Mouse (Mus musculus) MEL (cell line): ENCODE data around the gene Itga11. TPM values are rescaled to one million over a fixed set of nuclear protein-coding genes. Genes with fewer than 3 reads are reported as not detected.

Source experiments
- DNase-seq: peaks from one replicate; pipeline ENCODE4 v3.0.0; 2011; ENCODE audit warnings: low read depth, low spot score
- H3K27ac ChIP-seq: 2 replicates; pipeline ENCODE4 v1.5.1; 2012; ENCODE audit warnings: low read depth, mild to moderate bottlenecking, control low read depth, low read length, moderate library complexity; ENCODE audit not compliant: control insufficient read depth
- H3K27me3 ChIP-seq, 2 experiments: fragments of 150-350 bp in 1 of 2; sonication (generic) in 1 of 2; 2 replicates each; pipeline ENCODE4 v1.6.1; 2012; ENCODE audit warnings: low read length in 2 of 2, mild to moderate bottlenecking in 2 of 2, improper control_type of control experiment in 1 of 2, moderate library complexity in 1 of 2; ENCODE audit not compliant: insufficient read depth in 2 of 2, control insufficient read depth in 1 of 2
- H3K36me3 ChIP-seq, 2 experiments: 2 replicates each; pipeline ENCODE4 v1.6.1; 2012 to 2014; ENCODE audit warnings: low read length in 2 of 2, improper control_type of control experiment in 1 of 2, inconsistent platforms in 1 of 2, mild to moderate bottlenecking in 1 of 2; ENCODE audit not compliant: insufficient read depth in 2 of 2, control insufficient read depth in 1 of 2
- H3K4me1 ChIP-seq, 2 experiments: fragments of 150-350 bp in 1 of 2; sonication (generic) in 1 of 2; 2 replicates each; pipeline ENCODE4 v1.6.1; 2012; ENCODE audit warnings: low read length in 2 of 2, improper control_type of control experiment in 1 of 2, mild to moderate bottlenecking in 1 of 2; ENCODE audit not compliant: insufficient read depth in 2 of 2, control insufficient read depth in 1 of 2
- H3K4me3 ChIP-seq, 2 experiments: fragments of 150-350 bp in 1 of 2; sonication (generic) in 1 of 2; 2 replicates each; pipeline ENCODE4 v1.5.1; 2012; ENCODE audit warnings: low read depth in 2 of 2, low read length in 2 of 2, mild to moderate bottlenecking in 2 of 2, moderate library complexity in 2 of 2, control low read depth in 1 of 2, improper control_type of control experiment in 1 of 2; ENCODE audit not compliant: control insufficient read depth in 1 of 2, insufficient read depth in 1 of 2
- H3K79me2 ChIP-seq: 2 replicates; pipeline ENCODE4 v1.6.1; 2012; ENCODE audit warnings: mild to moderate bottlenecking, low read length, moderate library complexity; ENCODE audit not compliant: control insufficient read depth, poor library complexity, insufficient read depth
- H3K9ac ChIP-seq: 2 replicates; pipeline ENCODE4 v1.6.1; 2012; ENCODE audit warnings: low read depth, mild to moderate bottlenecking, control low read depth, low read length, moderate library complexity; ENCODE audit not compliant: control insufficient read depth, poor library complexity, severe bottlenecking
- H3K9me3 ChIP-seq: fragments of 150-350 bp; sonication (generic); replicated peaks from 2 replicates; pipeline ENCODE4 v1.6.1; 2012; ENCODE audit warnings: mild to moderate bottlenecking, low read length, improper control_type of control experiment, moderate library complexity; ENCODE audit not compliant: insufficient read depth
- BHLHE40 ChIP-seq: IDR thresholded peaks from 2 replicates; pipeline ENCODE4 v1.6.1; 2012; ENCODE audit warnings: low read depth, mild to moderate bottlenecking, inconsistent platforms, low read length, improper control_type of control experiment, borderline replicate concordance
- CHD2 ChIP-seq: IDR thresholded peaks from 2 replicates; pipeline ENCODE4 v1.6.1; 2011; ENCODE audit warnings: low read length, improper control_type of control experiment
- E2F4 ChIP-seq: IDR thresholded peaks from 2 replicates; pipeline ENCODE4 v1.6.1; 2011; ENCODE audit warnings: low read depth, low read length, improper control_type of control experiment, borderline replicate concordance
- ELF1 ChIP-seq: IDR thresholded peaks from 2 replicates; pipeline ENCODE4 v1.6.1; 2014; ENCODE audit warnings: low read depth, mild to moderate bottlenecking, inconsistent platforms, low read length, improper control_type of control experiment, moderate library complexity
- EP300 ChIP-seq, 2 experiments: IDR thresholded peaks; 2 replicates each; pipeline ENCODE4 v1.6.1; 2011; ENCODE audit warnings: improper control_type of control experiment in 2 of 2, low read length in 2 of 2, low read depth in 1 of 2, mild to moderate bottlenecking in 1 of 2
- ETS1 ChIP-seq: IDR thresholded peaks from 2 replicates; pipeline ENCODE4 v1.6.1; 2012; ENCODE audit warnings: low read depth, mild to moderate bottlenecking, inconsistent platforms, low read length, improper control_type of control experiment, moderate library complexity
- GABPA ChIP-seq: IDR thresholded peaks from 2 replicates; pipeline ENCODE4 v1.6.1; 2012; ENCODE audit warnings: low read depth, mild to moderate bottlenecking, inconsistent platforms, low read length, improper control_type of control experiment, moderate library complexity
- HCFC1 ChIP-seq: IDR thresholded peaks from 2 replicates; pipeline ENCODE4 v1.6.1; 2012; ENCODE audit warnings: low read depth, mild to moderate bottlenecking, inconsistent platforms, low read length, improper control_type of control experiment, moderate library complexity
- JUND ChIP-seq: IDR thresholded peaks from 2 replicates; pipeline ENCODE4 v1.6.1; 2011; ENCODE audit warnings: low read depth, mild to moderate bottlenecking, improper control_type of control experiment, low read length
- MEF2A ChIP-seq: IDR thresholded peaks from 2 replicates; pipeline ENCODE4 v1.6.1; 2014; ENCODE audit warnings: low read depth, mild to moderate bottlenecking, inconsistent platforms, low read length, improper control_type of control experiment; ENCODE audit not compliant: poor library complexity, insufficient replicate concordance, severe bottlenecking; ENCODE audit errors: extremely low read depth
- MYB ChIP-seq: IDR thresholded peaks from 2 replicates; pipeline ENCODE4 v1.6.1; 2011; ENCODE audit warnings: mild to moderate bottlenecking, low read depth, low read length, improper control_type of control experiment
- MYC ChIP-seq: IDR thresholded peaks from 2 replicates; pipeline ENCODE4 v1.6.1; 2011; ENCODE audit warnings: low read depth, mild to moderate bottlenecking, low read length, improper control_type of control experiment, moderate library complexity
- NELFE ChIP-seq: IDR thresholded peaks from 2 replicates; pipeline ENCODE4 v1.6.1; 2011; ENCODE audit warnings: low read depth, low read length, improper control_type of control experiment
- NRF1 ChIP-seq: IDR thresholded peaks from 2 replicates; pipeline ENCODE4 v1.6.1; 2014; ENCODE audit warnings: low read depth, mild to moderate bottlenecking, inconsistent platforms, low read length, improper control_type of control experiment, moderate library complexity; ENCODE audit not compliant: poor library complexity, insufficient read depth, severe bottlenecking
- SMC3 ChIP-seq: IDR thresholded peaks from 2 replicates; pipeline ENCODE4 v1.6.1; 2011; ENCODE audit warnings: low read depth, low read length, improper control_type of control experiment
- TCF12 ChIP-seq: IDR thresholded peaks from 2 replicates; pipeline ENCODE4 v1.6.1; 2014; ENCODE audit warnings: low read depth, mild to moderate bottlenecking, inconsistent platforms, low read length, improper control_type of control experiment, moderate library complexity
- UBTF ChIP-seq: IDR thresholded peaks from 2 replicates; pipeline ENCODE4 v1.6.1; 2012; ENCODE audit warnings: low read depth, mild to moderate bottlenecking, inconsistent platforms, low read length, improper control_type of control experiment, moderate library complexity, borderline replicate concordance; ENCODE audit not compliant: insufficient read depth
- USF1 ChIP-seq: IDR thresholded peaks from 2 replicates; pipeline ENCODE4 v1.6.1; 2014; ENCODE audit warnings: low read depth, mild to moderate bottlenecking, inconsistent platforms, low read length, improper control_type of control experiment, moderate library complexity
- USF2 ChIP-seq, 2 experiments: IDR thresholded peaks; 2 replicates each; pipeline ENCODE4 v1.6.1; 2011 to 2012; ENCODE audit warnings: improper control_type of control experiment in 2 of 2, low read length in 2 of 2, borderline replicate concordance in 1 of 2, inconsistent platforms in 1 of 2, low read depth in 1 of 2, mild to moderate bottlenecking in 1 of 2; ENCODE audit not compliant: insufficient read depth in 1 of 2
- ZNF384 ChIP-seq: IDR thresholded peaks from 2 replicates; pipeline ENCODE4 v1.6.1; 2012; ENCODE audit warnings: low read depth, mild to moderate bottlenecking, inconsistent platforms, low read length, improper control_type of control experiment
- polyA plus RNA-seq, 2 experiments: library from polyadenylated mRNA; stranded (reverse) in 1 of 2; unstranded in 1 of 2; fragments of >175 nt in 1 of 2; fragments of >200 nt in 1 of 2; gene quantifications; 2 replicates each; pipeline versions ENCODE4 v1.2.1 to v1.2.4; 2012; ENCODE audit warnings: low replicate concordance in 2 of 2, low read depth in 1 of 2; ENCODE audit not compliant: insufficient read length in 2 of 2, insufficient read depth in 1 of 2, missing spikeins in 1 of 2
- total RNA-seq: library from RNA; depleted of rRNA; stranded (reverse); fragments of 300-350 nt; gene quantifications from 2 replicates; pipeline ENCODE4 v1.2.3, GENCODE M21; 2012

The Itga11 gene
- total and polyA plus RNA-seq, 3 experiments = not detected

GRCm38 (mm10) chr9:62712374-62712773, 34.7 kb downstream of the Itga11 start:
- Histone ChIP-seq H3K36me3 (no peaks in the 10 kb centered on the region), H3K4me3 (no peak overlapping the region), H3K79me2 (no peaks in the 10 kb centered on the region), H3K9ac (no peak overlapping the region), H3K27ac (no peak overlapping the region), H3K9me3 (no peaks in the 10 kb centered on the region), H3K27me3 (peaks cover 2 to 19% of the 10 kb centered on the region in 2 experiments), H3K4me1 (no peaks in the 10 kb centered on the region)
- no peak for DNase-seq
- TF ChIP-seq BHLHE40 = no peak
- no peak for TF ChIP-seq HCFC1
- no peak for TF ChIP-seq GABPA
- TF ChIP-seq MYC = no peak
- TF ChIP-seq E2F4 = no peak
- TF ChIP-seq ETS1 = no peak
- no peak for TF ChIP-seq ELF1
- TF ChIP-seq MYB = no peak
- no peak for TF ChIP-seq ZNF384
- no peak for TF ChIP-seq CHD2
- TF ChIP-seq TCF12 = no peak
- no peak for TF ChIP-seq JUND
- TF ChIP-seq MEF2A = no peak
- no peak for TF ChIP-seq USF1
- TF ChIP-seq NRF1 = no peak
- TF ChIP-seq UBTF = no peak
- no peak for TF ChIP-seq NELFE
- TF ChIP-seq SMC3 = no peak

GRCm38 (mm10) chr9:62713040-62713439, 35.4 kb downstream of the Itga11 start:
- Histone ChIP-seq H3K4me1 (no peaks in the 10 kb centered on the region), H3K79me2 (no peaks in the 10 kb centered on the region), H3K9ac (no peak overlapping the region), H3K4me3 (no peak overlapping the region)
- no peak for TF ChIP-seq USF2 (IDR thresholded peaks at IDR 0.05; ENCODE audit: borderline replicate concordance in 1 of 2, insufficient read depth in 1 of 2, low read depth in 1 of 2, low read length in 2 of 2)
- no peak for TF ChIP-seq UBTF
- no peak for TF ChIP-seq EP300 (IDR thresholded peaks at IDR 0.05; ENCODE audit: low read depth in 1 of 2, low read length in 2 of 2)
- no peak for TF ChIP-seq JUND
- TF ChIP-seq, all 39 proteins: peak for 0
- no peak for DNase-seq
- Histone ChIP-seq H3K27ac (no peak overlapping the region), H3K9me3 (no peaks in the 10 kb centered on the region), H3K27me3 (peaks cover 2 to 17% of the 10 kb centered on the region in 2 experiments), H3K36me3 (no peaks in the 10 kb centered on the region)
